Mouse (Mus musculus): ENCODE data around the gene Myo7a.

The Myo7a gene

DNA sequence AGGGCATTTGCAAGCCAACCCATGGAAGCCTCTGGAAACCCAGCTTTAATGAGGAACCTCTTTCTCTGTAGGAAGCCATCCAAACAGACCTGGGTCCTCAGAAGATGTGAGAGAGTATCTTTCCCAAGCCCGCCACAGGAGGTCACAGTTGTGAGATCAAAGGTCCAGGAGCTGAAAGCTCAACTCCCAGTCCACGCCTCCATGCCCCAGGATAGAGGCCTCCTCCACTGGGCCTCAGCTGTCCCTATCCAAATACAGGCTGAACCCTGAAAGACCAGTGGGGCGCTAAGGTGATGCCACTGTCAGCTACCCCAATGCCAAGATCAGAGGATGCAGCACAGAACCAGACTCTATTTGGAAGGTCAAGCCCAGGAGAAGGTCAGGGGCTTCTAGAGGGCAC lies 23.3 kb upstream of the Myo7a start:
- no peak for DNase-seq (ENCODE audit: low read depth, low spot score)

DNA sequence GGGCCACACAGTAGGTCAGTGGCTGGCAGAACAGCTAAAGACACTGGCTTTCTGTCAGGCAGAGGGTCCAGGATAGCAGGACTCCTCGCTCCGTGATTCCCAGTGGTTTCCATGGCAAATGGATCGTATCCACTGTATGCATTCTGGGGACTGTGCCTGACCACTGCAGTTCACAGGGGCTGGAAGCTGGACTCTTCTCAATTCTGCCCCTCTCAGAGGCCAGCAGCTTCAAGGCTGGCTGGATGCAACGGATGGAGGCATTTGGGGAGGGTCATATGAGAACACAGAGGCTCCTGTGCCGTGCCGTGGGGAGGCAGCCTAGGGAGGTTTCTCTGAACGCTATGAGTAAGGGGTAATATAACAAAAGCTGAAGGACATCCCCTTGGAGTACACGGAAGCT lies 22.9 kb upstream of the Myo7a start:
- DNase-seq (ENCODE audit: low read depth, low spot score): no peak

DNA sequence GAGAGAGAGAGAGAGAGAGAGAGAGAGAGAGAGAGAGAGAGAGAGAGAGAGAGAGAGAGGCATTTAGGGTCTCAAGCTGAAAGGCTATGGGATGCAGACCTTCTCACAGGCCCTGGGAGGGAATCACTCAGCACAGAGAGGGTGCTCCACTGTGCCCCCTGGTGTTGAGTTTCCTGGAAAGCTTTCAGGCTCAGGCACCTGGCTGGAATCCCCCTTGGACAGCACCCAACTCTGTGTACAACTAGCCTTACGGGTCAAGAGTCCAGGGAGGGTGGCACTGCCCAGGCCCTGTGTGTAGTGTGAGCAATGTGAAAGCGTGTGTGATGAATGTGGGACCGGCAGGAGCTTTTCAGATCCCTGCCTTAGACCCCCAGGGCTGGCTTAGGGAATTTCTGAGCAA lies 21.9 kb upstream of the Myo7a start:
- no peak for DNase-seq (ENCODE audit: low read depth, low spot score)

DNA sequence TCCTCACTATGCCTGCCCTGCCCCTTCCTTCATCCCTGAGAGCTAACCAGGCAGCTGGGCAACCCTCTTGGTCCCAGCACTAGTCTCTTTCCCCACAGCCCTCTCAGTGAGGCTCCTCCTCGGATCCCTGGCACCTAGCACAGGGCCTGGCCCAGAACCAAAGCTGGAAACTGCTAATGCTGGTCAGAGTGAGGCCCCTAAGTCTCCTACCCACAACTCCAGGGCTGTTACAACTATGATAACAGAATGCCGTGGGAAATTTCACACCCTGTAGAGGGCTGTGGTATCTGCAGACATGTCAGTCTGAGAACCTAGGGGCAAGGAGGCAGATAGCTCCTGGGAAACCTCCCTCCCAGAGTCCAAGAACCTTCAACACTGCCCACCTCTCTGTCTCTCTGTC lies 21.3 kb upstream of the Myo7a start:
- DNase-seq (ENCODE audit: low read depth, low spot score): no peak

DNA sequence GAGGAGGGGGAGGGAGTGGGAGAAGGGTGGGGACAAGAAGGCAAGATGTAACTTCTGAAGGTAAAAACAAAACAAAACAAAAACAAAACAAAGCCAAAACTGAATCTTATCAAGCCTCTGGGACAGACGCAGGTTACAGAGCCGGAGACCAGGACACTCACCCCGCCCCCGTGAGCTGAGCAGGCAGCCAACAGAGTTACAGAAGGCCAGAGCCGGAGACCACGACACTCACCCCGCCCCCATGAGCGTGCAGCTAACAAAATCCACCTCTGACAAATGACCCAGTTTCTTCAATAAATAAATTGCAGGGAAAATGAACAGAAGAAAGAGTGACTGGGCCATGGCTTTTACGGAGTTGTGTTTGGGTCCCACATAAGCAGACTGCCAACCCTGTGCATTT lies 19.9 kb upstream of the Myo7a start:
- no peak for DNase-seq (ENCODE audit: low read depth, low spot score)

DNA sequence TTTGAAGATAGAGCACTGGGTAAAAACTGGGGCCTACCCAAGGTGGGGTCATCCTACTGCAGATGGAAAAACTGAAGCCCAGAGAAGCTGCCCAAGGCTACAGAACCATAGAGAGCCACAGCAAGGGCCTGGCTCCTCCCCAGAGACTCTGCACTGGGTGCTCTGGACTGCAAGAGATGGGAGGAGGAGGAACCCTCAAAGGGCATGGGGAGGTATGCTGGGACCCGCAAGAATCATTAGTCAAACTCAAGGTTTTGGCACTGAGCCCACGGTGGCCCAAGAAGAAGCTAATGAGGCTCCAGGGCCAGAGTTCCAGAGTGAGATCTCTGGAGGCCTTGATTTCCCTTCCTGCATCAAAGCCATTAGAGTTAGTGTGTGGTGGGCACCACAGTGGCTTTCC lies 18.7 kb upstream of the Myo7a start:
- no peak for DNase-seq (ENCODE audit: low read depth, low spot score)

DNA sequence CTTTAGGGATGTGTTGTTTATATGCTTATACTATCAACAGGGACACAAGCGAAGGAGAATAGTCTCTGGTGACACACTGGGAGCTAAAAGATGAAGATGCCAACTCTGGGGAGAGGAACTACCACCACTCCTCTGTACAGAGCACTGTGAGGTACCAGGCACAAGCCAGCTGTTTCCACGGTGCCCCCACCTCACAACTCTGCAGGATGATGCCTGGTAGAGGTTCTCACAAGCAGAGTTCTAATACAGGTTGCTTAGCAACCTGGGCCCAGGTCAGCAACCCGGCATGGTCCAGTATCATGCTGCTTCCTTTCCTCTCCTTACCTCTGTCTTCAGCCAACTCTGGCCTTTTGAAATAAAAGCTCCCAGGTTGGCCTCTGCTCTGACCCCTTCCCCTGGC lies 18.3 kb upstream of the Myo7a start:
- no peak for DNase-seq (ENCODE audit: low read depth, low spot score)

DNA sequence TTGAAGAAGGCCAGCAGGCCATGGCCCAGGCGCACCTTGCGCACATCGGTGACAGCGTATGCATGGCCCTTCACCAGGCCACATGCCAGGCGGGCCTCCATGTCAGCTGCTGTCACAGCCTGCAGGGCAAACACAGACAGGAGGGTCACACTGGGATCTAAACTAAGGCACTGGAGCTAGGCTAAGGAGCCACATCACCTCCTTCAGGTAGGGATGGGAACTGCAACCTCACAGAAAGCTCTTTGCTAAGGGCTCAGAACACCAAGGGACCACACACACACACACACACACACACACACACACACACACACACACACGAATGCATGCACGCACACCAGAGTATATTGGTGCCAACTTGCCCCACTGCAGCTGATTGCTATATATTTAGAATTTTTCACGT lies 12.4 kb upstream of the Myo7a start:
- no peak for DNase-seq (ENCODE audit: low read depth, low spot score)

DNA sequence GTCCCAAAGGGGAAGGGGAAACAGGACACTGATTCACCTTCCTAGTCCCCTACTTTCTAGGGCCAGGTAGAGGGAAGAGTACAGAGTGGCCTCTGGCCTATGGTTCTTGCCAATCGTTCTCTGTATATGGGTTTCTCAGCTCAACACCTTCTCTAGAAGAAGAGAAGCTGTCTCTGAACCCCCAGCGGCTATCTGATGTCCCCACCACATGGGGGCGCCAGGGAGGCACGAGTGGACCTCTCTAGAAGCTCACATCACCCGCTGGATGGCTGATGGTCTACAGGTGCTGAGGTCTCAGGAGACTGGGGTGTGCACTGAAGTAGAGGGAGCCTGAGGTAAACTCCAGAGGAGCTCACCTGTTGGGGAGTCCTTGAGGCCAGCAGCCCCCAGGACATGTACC lies 6.1 kb upstream of the Myo7a start:
- no peak for DNase-seq (ENCODE audit: low read depth, low spot score)

DNA sequence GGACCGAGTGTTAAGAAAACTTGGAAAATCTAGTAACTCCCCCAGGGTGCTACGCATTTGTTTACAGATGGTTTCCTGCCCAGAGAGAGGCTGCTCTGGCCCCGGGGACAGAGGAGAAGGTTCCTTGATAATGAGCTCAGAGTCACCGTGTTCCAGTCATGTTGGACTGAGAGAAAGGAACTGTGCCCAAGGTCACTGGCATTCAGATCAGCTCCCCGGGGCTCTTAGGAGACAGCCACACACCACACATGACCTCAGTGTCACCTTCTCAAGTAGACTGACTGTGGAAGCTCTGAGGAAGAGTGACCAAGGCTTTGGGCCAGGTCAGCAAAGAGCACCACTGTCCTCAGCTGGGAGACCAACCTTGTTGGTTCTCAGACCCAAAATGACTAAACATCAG lies 5.4 kb upstream of the Myo7a start:
- no peak for DNase-seq (ENCODE audit: low read depth, low spot score)

DNA sequence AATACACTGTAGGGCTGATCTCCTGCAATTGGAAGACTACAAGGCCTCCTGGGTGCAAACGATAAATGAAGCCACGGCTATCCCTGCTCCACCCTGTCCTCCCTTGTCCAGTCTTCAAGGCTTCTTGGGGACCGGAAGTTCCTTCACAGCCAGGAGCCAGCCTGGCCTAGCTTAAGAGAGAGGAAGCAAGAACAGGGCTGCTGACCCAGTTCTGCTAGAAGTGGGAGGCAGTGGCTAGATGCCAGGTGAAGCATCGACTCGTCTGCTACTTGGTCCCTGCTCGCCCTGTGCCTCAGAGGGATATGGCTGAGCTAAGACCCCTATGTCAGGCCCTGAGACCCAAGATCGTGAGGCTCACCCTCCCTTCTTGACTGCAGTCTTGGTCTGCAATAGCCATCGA lies 2.3 kb upstream of the Myo7a start:
- no peak for DNase-seq (ENCODE audit: low read depth, low spot score)

DNA sequence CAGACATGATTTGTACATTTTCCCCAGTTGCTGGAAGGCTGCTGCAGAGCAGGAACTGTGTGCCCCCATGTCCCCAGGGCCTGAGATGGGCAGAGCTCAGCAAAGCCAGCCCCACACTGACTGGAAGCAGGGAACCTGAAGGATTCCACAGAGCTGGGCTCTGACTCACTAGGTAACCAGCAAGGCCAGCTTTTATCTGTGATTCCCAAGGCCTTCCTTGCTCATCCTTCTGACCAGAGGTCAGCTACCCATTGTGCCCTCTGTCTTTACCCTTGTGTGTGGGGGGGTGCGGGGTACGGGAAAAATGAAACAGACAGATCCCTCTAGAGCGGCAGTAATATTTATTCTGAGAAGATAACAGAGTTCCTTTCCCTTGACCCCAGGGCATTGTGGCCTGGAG lies 1.9 kb upstream of the Myo7a start:
- DNase-seq (ENCODE audit: low read depth, low spot score): no peak

DNA sequence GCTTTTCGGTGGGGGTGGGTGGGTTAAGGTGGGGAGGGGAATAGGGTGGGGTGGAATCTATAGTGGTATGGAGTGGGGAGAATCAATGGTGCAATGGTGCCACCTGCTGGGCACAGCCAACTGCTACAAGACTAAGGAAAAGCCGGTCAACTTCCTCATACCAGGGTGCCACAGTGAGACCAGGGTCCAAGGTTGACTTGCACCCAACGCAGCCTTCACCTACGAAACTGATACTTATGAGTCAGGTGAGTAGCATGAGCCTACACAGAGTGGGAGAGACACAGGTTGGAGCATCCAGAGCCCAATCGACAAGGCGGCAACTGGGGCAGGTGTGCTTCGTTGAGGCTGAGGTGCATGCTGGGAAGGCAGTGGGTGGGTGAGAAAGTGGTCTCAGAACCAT lies 1.0 kb upstream of the Myo7a start:
- DNase-seq (ENCODE audit: low read depth, low spot score): peak; percentile 74

DNA sequence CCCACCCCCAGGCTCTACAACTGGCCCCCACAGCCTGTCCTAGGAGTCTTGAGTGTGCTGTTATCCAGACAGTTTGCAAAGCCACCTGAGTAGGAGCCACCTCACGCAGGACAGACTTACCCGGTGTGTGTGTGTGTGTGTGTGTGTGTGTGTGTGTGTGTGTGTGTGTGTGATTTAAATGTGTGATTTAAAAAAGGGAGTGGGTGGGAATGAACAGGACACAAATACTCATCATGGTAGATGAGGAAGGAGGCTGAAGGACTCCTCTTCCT lies 573 bp upstream of the Myo7a start:
- no peak for DNase-seq (ENCODE audit: low read depth, low spot score)

DNA sequence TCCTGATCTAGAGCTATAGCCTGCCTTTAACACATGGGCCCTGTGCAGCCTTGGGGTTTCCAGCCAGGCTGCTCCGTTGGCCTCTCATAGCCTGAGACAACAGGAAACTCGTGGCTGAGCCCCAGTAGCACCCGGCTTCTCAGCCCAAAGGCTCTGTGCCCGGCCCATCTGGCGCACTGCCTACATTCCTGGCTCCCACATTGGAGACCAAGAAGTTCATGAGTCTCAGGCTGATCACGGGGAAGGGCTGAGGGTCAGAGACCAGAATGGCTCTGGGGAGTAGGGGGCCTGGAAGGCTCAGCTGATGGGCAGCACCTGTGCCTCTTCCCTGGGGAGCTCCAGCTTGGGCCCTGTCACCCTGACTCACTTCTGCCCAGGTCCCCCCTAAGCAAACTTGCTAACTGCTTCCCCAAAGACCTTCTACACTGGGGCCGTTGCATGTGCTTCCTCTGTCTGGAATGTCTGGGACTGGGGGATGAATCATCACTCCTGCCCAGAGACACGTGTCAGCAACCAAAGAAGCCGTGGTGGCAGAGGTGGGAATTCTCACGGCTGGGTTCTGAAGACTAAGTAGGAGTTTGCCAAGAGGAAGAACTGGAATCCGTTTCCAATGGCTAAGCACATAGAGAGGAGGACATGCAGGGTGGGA lies 2.2 kb downstream of the Myo7a start:
- no peak for DNase-seq (ENCODE audit: low read depth, low spot score)

DNA sequence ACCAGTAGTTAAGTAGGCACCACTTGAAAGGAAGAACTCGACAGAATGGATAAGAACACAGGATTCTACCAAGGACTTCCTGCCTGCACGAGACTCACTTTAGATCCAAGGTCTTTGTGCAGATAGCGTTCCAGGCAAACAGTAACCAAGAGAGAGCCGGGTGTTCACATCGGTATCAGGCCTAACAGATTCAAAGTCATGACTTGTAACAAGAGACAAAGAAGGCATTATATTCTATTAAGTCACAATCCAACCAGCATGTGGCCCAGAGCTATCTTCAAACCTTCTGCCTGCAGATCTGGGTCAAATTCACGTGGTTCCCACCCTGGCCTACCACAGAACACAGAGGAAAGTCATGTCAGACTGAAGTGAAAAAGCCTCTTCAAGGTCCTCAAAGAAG lies 4.7 kb downstream of the Myo7a start:
- no peak for DNase-seq (ENCODE audit: low read depth, low spot score)

DNA sequence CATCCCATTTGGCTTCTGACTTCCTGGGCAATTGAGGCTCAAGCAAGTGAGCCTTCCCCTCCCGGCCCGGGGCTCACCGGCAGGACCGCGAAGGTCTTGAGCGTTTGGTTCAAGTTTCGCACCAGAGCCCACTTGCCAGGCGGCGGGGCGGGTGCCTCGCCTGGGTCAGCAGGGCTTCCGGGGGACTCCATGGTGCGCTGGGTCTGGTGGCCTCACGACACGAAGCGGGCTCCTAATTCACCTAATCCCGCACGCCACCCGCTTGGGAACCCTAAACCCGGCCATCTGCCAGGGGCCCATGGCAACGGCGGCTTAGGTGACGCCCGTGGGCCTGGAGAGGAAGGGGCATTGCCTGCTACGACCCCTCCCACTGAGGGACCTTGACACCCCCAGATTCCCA lies 8.1 kb downstream of the Myo7a start:
- no peak for DNase-seq (ENCODE audit: low read depth, low spot score)

DNA sequence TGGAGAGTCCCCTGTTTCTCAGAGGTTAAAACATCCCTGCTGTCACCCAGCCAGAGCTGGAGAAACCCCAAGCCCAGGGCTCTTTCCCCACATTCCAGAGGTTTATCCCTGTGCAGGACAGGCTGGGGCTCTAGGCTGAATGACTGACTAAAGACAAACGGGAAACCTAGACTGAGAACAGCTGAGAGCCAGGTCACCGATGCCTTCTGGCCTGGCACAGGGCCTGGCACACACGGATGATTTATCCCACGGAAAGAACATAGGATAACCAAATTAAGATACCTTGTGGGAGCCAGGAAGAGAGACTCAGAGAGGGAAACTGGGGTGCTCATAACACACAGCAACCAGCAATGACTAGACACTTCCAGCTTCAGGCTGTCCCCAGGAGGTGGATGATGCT lies 9.6 kb downstream of the Myo7a start:
- no peak for DNase-seq (ENCODE audit: low read depth, low spot score)

DNA sequence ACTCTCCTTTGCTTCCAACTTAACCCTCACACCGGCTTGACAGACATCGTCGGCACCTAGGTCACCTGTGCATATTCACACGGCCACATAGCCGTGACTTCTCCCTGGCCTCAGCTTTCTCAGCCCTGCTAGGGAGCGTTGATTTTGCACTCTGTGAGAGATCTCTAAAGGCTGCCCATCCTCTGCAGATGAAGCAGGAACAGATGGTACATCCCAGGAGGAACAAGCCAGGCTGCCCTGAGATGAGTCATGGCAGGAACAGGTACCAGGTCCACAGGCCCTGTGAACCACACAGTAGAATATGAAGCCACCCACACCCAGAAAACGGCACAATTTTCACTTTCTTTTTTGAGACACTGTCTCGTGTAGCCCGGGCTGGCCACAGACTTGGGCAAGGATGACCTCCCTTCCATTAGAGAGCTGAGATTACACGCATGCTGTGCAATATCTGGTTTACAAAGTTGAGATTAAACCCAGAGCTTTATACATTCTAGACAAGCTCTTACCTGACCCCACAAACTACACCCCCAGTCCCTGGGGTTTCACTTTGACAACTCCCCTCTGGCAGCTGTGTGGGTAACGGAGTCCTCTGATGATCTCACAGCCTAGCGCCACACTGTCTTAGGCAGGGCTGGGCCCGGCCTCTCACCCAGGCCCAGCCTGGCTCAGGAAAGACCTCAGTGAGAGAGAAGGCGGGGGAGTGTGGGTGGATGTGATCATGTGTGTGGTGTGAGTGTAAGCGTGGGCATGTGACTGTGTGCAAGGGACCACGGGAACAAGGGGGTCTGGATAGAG lies 10.5 kb downstream of the Myo7a start:
- DNase-seq (ENCODE audit: low read depth, low spot score): peak; percentile 55

DNA sequence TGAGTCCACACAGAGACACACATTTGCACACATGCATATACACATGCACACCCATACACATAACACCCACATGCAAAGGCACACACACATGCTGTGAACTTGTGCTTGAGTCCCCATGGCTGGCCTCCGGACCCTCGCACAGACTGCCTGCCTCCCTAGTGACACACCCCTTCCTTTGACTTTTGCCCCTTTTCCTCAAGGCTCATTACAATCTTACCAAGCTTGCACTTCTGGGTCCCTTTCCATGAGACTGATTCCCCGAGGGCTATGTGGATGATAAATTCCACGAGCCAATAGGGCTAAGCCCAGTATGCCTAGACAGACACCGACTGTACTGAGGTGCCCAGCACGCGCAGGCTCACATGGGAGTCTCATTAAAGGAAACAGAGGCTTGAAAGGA lies 13.1 kb downstream of the Myo7a start:
- DNase-seq (ENCODE audit: low read depth, low spot score): no peak

DNA sequence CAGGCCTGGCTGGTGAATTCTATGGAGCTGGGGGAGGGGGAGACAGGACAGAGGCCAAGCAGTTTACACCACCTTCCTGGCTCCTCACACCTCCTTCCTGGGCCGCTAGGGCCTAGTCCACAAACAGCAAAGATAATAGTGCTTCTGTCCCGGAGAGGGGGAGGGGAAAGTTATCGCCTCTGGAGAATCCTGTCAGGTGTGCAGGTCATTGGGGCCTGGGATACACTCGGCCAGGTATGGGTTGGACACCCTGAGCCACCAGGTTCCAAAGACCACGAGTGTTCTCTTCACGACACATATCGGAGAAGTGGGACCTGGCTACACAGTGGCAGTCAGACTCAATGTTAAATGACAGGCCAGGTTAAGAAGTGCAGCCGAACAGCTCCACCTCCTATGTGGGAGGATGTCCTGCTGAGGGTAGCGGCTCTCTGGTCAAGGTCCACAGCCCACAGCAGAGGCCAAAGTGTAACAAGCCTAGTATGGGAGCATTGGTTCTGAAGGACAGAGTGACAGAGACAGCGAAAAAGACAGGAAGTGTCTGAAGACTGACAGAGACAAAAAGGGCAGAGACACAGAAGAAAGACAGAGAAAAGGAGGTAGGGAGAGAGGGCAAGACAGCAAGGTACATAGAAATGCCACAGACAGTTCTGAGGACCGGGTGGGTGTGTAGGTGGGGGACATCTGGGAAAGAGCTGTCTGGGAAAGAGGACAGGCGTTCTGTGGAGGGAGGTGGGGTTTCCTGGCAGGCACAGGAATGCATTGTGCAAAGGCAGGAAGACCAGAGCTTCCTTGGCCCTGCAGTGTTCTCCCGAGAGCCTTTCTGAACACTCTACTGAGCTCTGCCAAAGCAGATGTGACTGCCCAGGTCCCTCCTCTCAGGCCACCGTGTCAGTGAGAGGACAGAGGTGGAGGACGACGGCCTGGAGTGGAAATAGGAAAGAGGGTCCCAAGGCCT lies 14.6 kb downstream of the Myo7a start:
- no peak for DNase-seq (ENCODE audit: low read depth, low spot score)

DNA sequence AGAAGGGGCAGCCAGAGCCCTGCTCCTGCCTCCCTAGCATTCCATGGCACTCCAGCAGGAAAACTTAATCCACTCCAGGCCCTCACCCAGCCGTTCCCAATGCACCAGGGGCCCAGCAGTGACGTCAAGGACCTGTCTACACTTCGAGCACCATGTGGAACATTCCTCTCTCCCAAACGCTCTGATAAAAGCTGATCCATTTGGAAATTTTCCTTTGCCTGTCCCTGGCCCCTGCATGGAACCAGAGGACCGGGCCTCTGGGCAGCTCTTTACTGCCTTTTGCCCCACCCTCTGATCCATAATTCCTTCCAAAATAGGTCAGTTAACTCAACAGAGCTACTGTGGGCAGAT lies 15.4 kb downstream of the Myo7a start:
- DNase-seq (ENCODE audit: low read depth, low spot score): no peak

All from CD4-positive helper T cell, adult 2 months (primary cell).